Mouse (Mus musculus) myocyte (in vitro differentiated cells): ENCODE data around the gene Rasgrp2.

ENCODE experiments used
- MAX ChIP-seq: IDR thresholded peaks from one replicate; pipeline ENCODE4 v1.6.1; 2011; ENCODE audit warnings: low read depth, mild to moderate bottlenecking, control low read depth
- MYOG ChIP-seq, 3 experiments: IDR thresholded peaks; one replicate each; pipeline ENCODE4 v1.6.1; 2011; ENCODE audit warnings: control low read depth in 2 of 3, low read depth in 2 of 3, mild to moderate bottlenecking in 2 of 3; ENCODE audit not compliant: insufficient read length in 2 of 3, control insufficient read depth in 1 of 3, insufficient read depth in 1 of 3
- POLR2A ChIP-seq: IDR thresholded peaks from one replicate; pipeline ENCODE4 v1.6.1; 2011; ENCODE audit warnings: low read depth, mild to moderate bottlenecking, control low read depth, moderate library complexity; ENCODE audit not compliant: insufficient read length
- POLR2AphosphoS2 ChIP-seq: IDR thresholded peaks from one replicate; pipeline ENCODE4 v1.6.1; 2011; ENCODE audit warnings: low read depth, control low read depth; ENCODE audit not compliant: insufficient read length
- SRF ChIP-seq: IDR thresholded peaks from one replicate; pipeline ENCODE4 v1.6.1; 2011; ENCODE audit warnings: low read depth; ENCODE audit not compliant: control insufficient read depth, insufficient read length
- TCF12 ChIP-seq: IDR thresholded peaks from one replicate; pipeline ENCODE4 v1.6.1; 2011; ENCODE audit warnings: mild to moderate bottlenecking, control low read depth; ENCODE audit not compliant: poor library complexity, insufficient read depth, severe bottlenecking
- USF1 ChIP-seq: IDR thresholded peaks from one replicate; pipeline ENCODE4 v1.6.1; 2011; ENCODE audit warnings: low read depth, mild to moderate bottlenecking, control low read depth, moderate library complexity

DNA sequence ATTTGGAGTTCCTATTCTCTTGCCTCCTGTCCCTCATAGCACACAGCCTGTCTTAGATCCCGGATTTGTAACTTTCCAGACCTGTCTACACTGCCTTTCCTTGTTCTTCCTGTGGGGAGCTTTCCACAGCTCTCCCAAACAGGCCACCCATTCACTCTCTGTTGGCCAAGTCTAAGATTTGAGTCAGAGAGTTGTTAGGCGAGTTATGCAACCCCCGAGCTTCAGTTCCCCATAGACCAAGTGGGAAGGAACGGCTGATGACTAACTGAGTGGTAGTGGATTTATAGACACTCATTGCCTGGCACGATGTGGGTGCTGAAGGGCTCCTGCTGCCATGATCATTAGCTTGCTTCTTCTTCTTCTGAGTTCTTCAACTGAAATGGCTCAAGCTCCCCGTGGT, 60.4 kb downstream of the Rasgrp2 start:
- TF ChIP-seq POLR2A, result no peak
- no peak for TF ChIP-seq MYOG (IDR thresholded peaks at IDR 0.05; ENCODE audit: control insufficient read depth in 1 of 3, insufficient read depth in 1 of 3, insufficient read length in 2 of 3, low read depth in 2 of 3)
- no peak for TF ChIP-seq SRF
- no peak for TF ChIP-seq TCF12
- no peak for TF ChIP-seq MAX
- no peak for TF ChIP-seq USF1
- TF ChIP-seq POLR2AphosphoS2, result no peak
